Comparison of ENCODE assay signal across 21 mouse cellular contexts in the genomic region with DNA sequence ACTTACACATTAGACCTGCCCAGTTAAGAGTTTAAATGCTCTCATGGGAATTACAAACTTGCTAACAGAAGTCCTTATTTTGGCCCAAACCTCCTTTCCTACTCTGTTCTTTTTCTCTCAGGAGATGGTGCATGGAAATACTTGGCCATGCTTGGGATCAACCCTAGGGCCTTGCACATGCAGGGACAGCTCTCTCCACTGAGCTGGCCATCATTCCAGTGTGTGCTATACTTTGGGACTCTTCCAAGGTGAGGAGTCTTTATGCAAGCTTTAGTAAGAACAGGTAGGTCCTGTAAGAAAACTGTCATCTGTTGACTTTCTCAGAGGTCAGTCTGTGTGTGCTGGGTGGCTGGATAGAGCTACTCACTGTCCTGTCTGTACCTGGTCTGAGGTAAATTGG.
A peak's percentile ranks its signal among the peaks of the same experiment; 100 is the strongest.
DNase-seq lines count a peak whose midpoint lies in the region; ATAC-seq and TF ChIP-seq lines count a peak whose summit lies in the region.
"Had no signal": no experiment of that assay in that cellular context is flagged by ENCODE, and none has a peak within 500 bp of the region (broad histone marks: within the 10 kb centered on the region; RNA-seq: fewer than 3 reads in every experiment).

No protein-coding gene starts in this region.

- H3K4me2 ChIP-seq in intestine, embryonic 14.5 days (ENCODE audit: low read length): no peak overlapping the region
- no peak overlapping the region for H3K4me2 ChIP-seq in intestine, embryonic 16.5 days (ENCODE audit: low read depth, low read length)

- no peaks in the 10 kb centered on the region for H3K36me3 ChIP-seq in intestine, embryonic 14.5 days (ENCODE audit: control insufficient read depth, insufficient read depth, low read length)
- no peaks in the 10 kb centered on the region for H3K36me3 ChIP-seq in intestine, embryonic 16.5 days (ENCODE audit: control insufficient read depth, insufficient read depth, low read length)
- H3K36me3 ChIP-seq in megakaryocyte, embryonic 14.5 days (replicated peaks; ENCODE audit: low read length): peaks cover 22% of the 10 kb centered on the region
- H3K36me3 ChIP-seq: forebrain, embryonic 10.5 days; hindbrain, embryonic 13.5 days had no signal

- no peak overlapping the region for H3K9ac ChIP-seq in intestine, embryonic 14.5 days (ENCODE audit: low read length)
- H3K9ac ChIP-seq in intestine, embryonic 16.5 days (ENCODE audit: low read depth, low read length): no peak overlapping the region
- H3K9ac ChIP-seq: hindbrain, embryonic 13.5 days had no signal

- no peak for DNase-seq in cerebellum, adult 2 months
- DNase-seq in cerebellum, adult 9-10 months: no peak
- peak; percentile 31 for DNase-seq in intestine, embryonic 14.5 days (ENCODE audit: low spot score)
- DNase-seq in thymus, adult 18-20 months: no peak
- DNase-seq: adrenal gland, adult 8-10 months; adrenal gland, postnatal 36 days; B cell, adult 2 months; cerebellum, adult 11 months; cerebellum, adult 9-11 months; cerebellum, postnatal 36 days; gastrocnemius, postnatal 10 days; heart, postnatal 10 days had no signal

- peak overlapping the region; percentile 28 for H3K4me3 ChIP-seq in cerebellum, adult 2 months (replicated peaks; ENCODE audit: insufficient read depth, low read depth, low read length)
- H3K4me3 ChIP-seq in intestine, embryonic 14.5 days (ENCODE audit: low read depth, low read length): no peak overlapping the region
- no peak overlapping the region for H3K4me3 ChIP-seq in intestine, embryonic 16.5 days (ENCODE audit: low read length)
- H3K4me3 ChIP-seq in megakaryocyte, embryonic 14.5 days (replicated peaks): peak overlapping the region; percentile 53
- H3K4me3 ChIP-seq: forebrain, embryonic 10.5 days; hindbrain, embryonic 13.5 days had no signal

- H3K9me3 ChIP-seq in intestine, embryonic 14.5 days (ENCODE audit: control insufficient read depth, low read length): no peaks in the 10 kb centered on the region
- no peaks in the 10 kb centered on the region for H3K9me3 ChIP-seq in intestine, embryonic 16.5 days (ENCODE audit: control insufficient read depth, low read length)
- no peaks in the 10 kb centered on the region for H3K9me3 ChIP-seq in megakaryocyte, embryonic 14.5 days
- H3K9me3 ChIP-seq: forebrain, embryonic 10.5 days; G1E; hindbrain, embryonic 13.5 days had no signal

- ATAC-seq in intestine, embryonic 14.5 days (replicated peaks; ENCODE audit: low FRiP score, low TSS enrichment, low read depth): no peak
- no peak for ATAC-seq in intestine, embryonic 16.5 days
- no peak for ATAC-seq in megakaryocyte, adult 5-6 weeks (ENCODE audit: poor library complexity, severe bottlenecking)
- ATAC-seq: CD4-positive, CD25-positive, alpha-beta regulatory T cell, adult 4 months; forebrain, embryonic 14.5 days; hindbrain, postnatal 0 days had no signal

- peaks cover 20% of the 10 kb centered on the region; the same call in 1 of the 2 replicates for H3K4me1 ChIP-seq in cerebellum, adult 2 months (ENCODE audit: control insufficient read depth, insufficient read depth, low read length)
- H3K4me1 ChIP-seq in intestine, embryonic 14.5 days (replicated peaks; ENCODE audit: control insufficient read depth, insufficient read depth, low read length): peaks cover 17% of the 10 kb centered on the region
- peaks cover 27% of the 10 kb centered on the region for H3K4me1 ChIP-seq in intestine, embryonic 16.5 days (ENCODE audit: control insufficient read depth, insufficient read depth, low read length)
- peaks cover 52% of the 10 kb centered on the region for H3K4me1 ChIP-seq in megakaryocyte, embryonic 14.5 days

- no peaks in the 10 kb centered on the region for H3K27me3 ChIP-seq in cerebellum, adult 2 months (ENCODE audit: control insufficient read depth, insufficient read depth, low read length)
- H3K27me3 ChIP-seq in intestine, embryonic 14.5 days (replicated peaks; ENCODE audit: control insufficient read depth, insufficient read depth, low read length): no peaks in the 10 kb centered on the region
- no peaks in the 10 kb centered on the region for H3K27me3 ChIP-seq in intestine, embryonic 16.5 days (replicated peaks; ENCODE audit: control insufficient read depth, insufficient read depth, low read length)
- no peaks in the 10 kb centered on the region for H3K27me3 ChIP-seq in megakaryocyte, embryonic 14.5 days (replicated peaks)
- H3K27me3 ChIP-seq: hindbrain, embryonic 13.5 days had no signal

- no peak overlapping the region for H3K27ac ChIP-seq in cerebellum, adult 2 months (ENCODE audit: insufficient read depth, low read length)
- H3K27ac ChIP-seq in intestine, embryonic 14.5 days (ENCODE audit: low read depth): no peak overlapping the region
- H3K27ac ChIP-seq in intestine, embryonic 16.5 days (ENCODE audit: low read length): no peak overlapping the region
- H3K27ac ChIP-seq: forebrain, embryonic 10.5 days; hindbrain, embryonic 13.5 days; hindbrain, postnatal 0 days had no signal

- TF ChIP-seq CTCF in cerebellum, adult 2 months (IDR thresholded peaks at IDR 0.05; ENCODE audit: borderline replicate concordance, insufficient read depth, low read depth, low read length): no peak

- no peak for TF ChIP-seq POLR2A in cerebellum, adult 2 months (IDR thresholded peaks at IDR 0.05; ENCODE audit: borderline replicate concordance, insufficient read depth, low read length)

Comparison
In these comparisons a context has a peak if more than half of its experiments do, and no peak if none do; other contexts are left out.
1. H3K4me3 ChIP-seq: peak in cerebellum, adult 2 months (single experiment) and megakaryocyte, embryonic 14.5 days (single experiment); none in intestine, embryonic 14.5 days (single experiment) and intestine, embryonic 16.5 days (single experiment).